Mouse (Mus musculus): Measurements from ENCODE around the gene Olfr1510.
"Not testable (repeated sequence)": the region's sequence is repeated elsewhere in the genome, so short reads cannot be mapped to it uniquely, and the experiment has no call there.

DNA sequence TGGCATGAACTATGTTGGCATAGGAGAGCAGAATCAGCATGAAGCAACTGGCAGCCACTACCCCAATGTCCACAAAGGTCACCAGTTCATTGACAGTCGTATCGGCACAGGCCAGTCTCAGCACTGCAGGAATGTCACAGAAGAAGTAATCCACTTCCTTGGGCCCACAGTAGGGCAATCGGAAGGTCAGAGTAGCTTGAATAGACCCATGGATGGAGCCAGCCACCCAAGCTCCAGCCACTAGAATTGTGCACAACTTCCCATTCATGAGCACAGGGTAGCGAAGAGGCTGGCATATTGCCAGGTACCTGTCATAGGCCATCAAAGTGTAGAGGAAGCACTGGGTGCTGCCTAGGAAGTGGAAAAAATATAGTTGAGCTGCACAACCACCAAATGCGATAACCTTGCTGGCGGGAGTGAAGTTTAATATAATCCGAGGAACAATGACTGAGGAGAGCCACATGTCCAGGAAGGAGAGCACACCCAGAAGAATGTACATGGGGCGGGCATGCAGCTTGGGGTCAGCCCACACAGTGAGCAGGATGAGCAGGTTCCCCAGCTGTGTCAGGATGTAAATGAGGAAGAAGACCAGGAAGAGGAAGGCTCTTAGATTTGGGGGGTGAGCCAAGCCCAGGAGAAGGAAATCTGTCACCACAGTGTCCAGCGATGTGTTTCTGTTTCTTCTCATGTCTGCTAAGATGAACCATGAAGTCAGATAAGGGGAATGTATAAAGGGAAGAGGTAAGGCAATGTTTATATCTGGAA is 23.9 kb downstream of the Olfr1510 start:
- TF ChIP-seq CTCF (IDR thresholded peaks at IDR 0.05; ENCODE audit: insufficient read depth, low read length); POLR2A (IDR thresholded peaks at IDR 0.05; ENCODE audit: borderline replicate concordance, extremely low read depth, low read depth, low read length): not testable (repeated sequence)

Measured in lung, adult 2 months (tissue).